Mouse (Mus musculus): ENCODE results near the gene Gm42417.

The Gm42417 gene

DNA sequence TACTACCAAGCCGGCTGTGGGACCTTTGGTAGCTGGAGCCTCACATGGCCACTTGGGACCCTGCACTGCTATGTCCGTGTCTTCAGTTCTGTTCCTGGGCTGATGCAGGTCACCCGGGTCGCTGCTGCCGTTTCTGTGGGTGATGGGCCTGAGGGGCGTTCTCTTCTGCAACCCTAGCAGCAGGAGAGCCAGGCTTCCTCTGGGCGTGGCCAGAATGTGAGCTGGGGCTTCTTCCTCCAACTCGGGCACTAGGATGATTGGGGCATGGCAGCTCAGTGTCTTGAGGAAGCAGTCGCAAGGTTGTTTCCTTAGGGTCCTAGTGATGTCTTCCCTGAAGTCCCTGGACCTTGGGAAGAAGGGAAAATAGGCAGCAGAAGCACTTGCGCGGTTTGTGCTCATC, 19.6 kb downstream of the Gm42417 start:
- no peak for DNase-seq (ENCODE audit: low spot score)

DNA sequence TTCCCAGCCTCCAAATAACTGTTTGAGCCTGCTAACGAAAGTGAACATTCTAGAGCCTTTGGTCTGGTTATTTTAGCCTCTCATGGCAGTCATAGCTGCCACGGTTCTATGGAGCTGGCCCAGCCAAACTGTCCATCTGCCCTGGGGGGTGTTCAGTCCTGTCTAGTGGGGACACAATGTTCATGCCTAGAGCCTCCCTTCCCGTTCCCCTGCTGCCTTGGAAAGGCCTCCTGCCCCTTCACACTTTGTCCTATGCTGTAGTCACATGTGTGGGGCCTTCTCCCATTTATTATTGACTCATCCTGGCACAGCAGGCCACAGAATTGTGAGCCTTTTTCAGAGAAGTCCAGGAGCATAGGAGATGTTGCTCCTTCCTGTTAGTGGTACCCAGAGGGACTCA, 21.0 kb downstream of the Gm42417 start:
- DNase-seq (ENCODE audit: low spot score) = no peak

DNA sequence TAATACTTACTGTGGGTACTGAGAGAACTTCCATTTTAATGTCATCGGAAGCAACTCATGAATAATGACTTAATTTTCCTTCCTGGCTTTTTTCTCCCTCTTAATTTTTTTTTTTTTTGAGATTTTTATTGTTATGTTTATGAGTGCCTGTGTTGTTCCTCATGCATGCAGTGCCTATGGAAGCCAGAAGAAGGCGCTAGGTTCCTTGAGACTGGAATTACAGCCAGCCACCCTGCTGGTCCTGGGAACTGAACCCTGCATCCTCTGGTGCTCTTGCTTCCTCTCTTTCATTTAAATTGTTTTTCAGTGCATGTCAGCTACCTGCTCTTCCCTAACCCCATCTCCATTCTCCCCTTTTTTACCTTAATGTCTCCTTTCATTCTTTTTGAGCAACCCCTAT, 25.5 kb downstream of the Gm42417 start:
- peak; percentile 30 for DNase-seq (ENCODE audit: low spot score)

DNA sequence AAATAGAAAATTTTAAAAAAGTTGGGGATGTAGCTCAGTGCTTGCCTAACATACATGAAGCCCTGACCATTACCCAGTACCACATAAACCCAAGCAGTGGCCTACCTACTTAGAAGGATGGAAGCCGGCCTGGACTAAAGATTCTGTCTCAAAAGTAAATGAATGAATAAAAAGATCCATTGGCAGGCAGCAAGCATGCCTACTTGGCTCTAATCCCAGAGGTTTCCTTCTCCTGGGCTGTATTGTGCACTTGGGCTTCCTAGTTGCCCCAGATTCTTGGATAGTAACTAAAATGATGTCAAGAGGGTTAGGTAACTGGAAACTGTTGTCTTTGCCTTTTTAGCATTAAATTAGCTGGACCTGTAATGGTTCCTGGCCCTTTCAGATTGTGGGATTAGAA, 25.9 kb downstream of the Gm42417 start:
- DNase-seq (ENCODE audit: low spot score) = peak; percentile 79

DNA sequence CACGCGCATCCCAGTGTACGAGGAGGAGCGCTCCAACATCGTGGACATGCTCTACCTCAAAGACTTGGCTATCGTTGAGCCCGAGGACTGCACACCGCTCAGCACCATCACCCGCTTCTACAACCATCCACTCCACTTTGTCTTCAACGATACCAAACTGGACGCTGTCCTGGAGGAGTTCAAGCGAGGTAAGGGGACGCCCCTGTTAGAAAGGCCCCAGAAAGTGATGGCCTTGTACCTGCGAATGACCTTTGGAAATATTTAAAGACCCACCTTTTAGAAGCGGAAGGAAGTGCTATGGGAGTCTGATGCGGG, 26.3 kb downstream of the Gm42417 start:
- no peak for DNase-seq (ENCODE audit: low spot score)

DNA sequence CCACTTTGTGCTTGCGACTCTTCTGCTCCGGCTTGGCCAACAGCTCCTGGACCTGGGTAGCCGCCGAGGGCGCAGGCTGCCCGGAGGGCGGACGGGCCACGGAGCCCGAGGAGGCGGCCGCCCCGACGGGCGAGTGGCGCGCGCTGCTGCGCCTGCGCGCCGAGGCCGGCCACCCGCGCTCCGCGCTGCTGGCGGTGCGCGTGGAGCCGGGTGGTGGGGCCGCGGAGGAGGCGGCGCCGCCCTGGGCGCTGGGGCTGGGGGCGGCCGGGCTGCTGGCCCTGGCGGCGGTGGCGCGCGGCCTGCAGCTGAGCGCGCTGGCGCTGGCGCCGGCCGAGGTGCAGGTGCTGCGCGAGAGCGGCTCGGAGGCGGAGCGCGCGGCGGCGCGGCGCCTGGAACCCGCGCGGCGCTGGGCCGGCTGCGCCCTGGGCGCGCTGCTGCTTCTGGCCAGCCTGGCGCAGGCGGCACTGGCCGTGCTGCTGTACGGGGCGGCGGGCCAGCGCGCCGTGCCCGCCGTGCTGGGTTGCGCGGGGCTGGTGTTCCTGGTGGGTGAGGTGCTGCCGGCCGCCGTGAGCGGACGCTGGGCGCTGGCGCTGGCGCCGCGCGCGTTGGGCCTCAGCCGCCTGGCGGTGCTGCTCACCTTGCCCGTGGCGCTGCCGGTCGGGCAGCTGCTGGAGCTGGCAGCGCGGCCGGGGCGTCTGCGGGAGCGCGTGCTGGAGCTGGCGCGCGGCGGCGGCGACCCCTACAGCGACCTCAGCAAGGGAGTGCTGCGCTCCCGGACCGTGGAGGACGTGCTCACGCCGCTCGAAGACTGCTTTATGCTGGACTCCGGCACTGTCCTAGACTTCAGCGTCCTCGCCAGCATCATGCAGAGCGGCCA, 26.9 kb downstream of the Gm42417 start:
- peak; percentile 15 for DNase-seq (ENCODE audit: low spot score)

DNA sequence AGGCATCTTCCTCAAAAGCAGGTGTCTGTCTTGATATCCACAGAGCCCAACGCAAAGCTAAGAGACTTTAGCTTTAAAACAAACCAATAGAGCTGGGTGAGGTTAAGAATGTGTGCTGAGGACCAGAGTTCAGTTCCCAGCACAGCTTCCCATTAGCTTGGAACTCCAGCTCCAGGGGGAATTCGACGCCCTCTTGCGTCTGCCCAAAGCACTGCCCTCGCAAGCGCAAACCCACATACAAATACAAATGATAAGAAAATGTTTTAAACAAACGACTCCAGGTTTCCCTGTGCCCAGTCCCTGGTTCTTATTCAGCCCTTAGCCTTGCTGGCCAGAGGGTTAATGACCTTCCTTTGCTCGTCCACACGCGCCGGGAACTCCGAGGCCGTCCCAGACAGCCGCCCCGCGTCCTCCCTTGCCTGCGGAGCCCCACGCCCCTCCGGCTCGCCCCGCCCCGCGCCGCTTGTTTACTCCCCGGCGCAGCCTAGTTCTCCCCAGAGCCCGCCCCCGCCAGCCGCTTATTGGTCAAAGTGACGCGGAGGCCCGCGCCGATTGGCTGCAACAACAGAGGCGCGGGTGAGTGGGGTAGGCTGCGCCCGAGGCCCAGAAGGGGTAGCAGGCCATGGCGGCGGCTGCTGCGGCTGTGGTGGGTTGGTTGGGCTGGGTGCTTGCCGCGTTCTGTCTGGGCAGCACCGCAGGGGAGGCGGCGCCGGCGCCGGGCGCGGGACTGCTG, 27.8 kb downstream of the Gm42417 start, which contains the start of gene Cnnm3:
Cnnm3 (plus strand) TSS at position 579 of the 733 bp plus-strand sequence.
- DNase-seq (ENCODE audit: low spot score) = peak; percentile 98

DNA sequence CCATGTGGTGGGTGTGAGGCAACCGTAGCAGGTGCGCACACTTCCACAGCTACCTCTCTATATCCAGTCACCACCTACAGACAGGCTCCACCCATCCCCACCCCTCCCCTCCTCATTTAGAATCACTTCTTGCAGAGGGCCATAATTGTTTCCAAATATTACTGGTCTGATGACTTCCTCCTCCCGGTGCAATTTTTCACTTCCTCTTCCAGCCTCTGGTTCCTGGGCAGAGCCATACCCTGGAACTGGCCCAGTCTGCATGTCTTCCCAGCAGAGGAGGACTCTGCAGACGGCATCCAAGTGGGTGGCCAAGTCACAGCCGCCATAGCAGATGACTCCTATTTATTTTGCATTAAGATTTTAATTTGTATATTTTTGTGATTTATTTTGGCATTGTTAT, 31.0 kb downstream of the Gm42417 start:
- no peak for DNase-seq (ENCODE audit: low spot score)

DNA sequence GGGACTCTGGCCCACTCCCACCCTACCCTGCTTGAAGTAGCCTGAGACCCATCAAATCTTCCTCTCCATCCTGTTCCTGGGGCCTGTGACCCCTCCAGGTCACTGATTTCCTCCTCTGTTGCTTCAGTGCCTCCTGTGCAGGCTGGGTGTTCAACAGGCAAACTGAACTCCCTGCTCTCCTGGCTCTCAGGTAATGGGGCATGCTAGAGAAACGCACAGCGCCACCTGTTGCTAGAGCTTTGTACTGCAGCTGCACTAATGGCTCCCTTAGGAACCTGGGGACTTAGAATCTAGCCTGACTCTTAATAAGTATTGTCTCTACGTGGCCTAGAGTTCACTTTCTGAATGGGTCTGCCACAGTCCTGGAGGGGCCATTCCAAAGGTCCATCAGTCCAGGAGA, 38.0 kb downstream of the Gm42417 start:
- peak; percentile 75 for DNase-seq (ENCODE audit: low spot score)

DNA sequence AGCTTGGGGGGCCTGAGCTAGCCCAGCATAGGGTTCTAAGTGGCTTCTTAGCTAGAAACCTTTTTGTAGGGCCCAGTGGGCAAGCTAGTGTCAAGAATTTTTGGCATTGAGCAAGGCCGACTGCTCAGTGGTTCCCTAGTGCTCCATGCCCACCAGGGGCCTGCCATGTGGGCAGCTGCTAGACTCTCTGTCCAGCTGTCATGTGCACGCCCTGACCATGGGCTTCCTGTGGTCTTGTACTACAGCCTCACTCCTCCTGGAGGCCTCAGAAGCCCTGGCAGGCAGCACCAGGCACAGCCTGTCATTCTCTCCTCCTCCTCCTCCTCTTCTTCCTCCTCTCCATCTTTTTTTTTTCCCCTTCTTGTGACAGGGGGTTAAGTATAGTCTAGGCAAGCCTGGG, 41.9 kb downstream of the Gm42417 start:
- DNase-seq (ENCODE audit: low spot score) = no peak

DNA sequence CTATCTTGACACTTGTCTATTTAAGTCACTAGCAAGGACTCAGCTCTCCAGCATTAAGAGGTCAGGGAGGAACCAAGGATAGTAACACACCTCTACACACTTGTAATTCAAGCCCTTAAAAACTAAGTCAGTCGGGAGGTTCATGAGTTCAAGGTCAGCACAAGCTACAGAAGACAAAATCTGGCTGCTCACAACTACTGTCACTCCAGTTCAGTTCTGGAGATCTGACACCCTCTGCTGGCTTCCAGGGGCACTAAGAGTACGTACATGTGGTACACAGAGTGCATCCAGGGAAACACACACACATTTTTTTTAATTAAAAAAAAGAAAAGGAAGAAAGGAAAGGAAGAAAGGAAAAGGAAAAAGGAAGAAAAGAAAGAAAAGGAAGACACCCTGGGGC, 42.5 kb downstream of the Gm42417 start:
- peak; percentile 43 for DNase-seq (ENCODE audit: low spot score)

DNA sequence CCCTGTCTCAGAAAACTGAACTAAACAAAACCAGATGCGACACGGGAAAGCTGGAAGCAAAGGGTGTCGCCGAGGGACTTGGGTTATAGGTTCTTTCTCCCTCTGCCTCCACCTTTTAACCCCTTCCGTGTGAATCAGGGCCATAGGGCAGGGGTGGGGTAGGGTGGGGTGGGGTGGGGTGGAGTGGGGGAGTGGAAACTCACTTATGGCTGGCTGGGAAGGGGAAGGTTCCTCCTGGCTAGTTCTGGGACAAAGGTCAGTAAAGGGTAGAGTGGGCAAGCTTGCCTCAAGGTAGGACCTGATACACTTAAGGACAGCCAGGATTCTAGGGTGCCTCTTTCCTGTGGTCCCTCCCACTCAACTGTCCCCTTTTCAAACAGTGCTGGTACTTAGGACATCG, 45.9 kb downstream of the Gm42417 start:
- DNase-seq (ENCODE audit: low spot score) = no peak

DNA sequence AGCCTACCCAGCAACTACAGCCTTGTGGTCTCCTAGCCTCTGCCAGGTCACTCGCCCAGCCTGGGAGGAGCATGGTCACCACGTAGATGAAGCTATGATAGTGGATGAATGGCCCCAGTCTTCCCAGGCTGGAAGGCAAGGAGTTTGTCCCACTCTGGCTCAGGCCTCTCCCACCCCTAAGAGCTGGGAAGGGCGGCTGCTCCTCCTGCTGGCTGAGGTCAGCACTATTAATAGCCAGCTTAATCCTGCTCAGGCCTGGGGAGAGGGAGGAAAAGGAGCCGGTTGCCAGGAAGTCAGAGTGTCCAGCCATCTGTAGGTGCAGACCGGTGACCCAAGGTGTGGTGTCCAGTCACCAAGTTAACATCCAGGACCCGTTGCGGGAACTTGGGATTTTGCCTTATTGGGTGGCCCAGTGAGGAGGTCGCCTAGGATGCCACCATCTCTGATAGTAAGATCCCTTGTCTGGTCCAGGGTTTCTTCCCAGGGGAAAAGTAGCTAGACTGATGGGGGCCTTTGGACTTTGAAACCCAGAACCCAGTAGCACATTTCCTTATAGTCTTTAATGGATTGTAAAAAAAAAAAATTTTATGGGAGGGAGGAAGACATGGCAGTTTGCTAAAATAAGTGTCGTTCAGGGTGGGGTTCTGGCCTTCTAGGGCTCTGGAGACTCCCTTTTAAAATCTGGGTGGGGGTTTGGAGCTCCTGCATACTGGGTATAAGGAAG, 46.7 kb downstream of the Gm42417 start:
- peak; percentile 51 for DNase-seq (ENCODE audit: low spot score)

DNA sequence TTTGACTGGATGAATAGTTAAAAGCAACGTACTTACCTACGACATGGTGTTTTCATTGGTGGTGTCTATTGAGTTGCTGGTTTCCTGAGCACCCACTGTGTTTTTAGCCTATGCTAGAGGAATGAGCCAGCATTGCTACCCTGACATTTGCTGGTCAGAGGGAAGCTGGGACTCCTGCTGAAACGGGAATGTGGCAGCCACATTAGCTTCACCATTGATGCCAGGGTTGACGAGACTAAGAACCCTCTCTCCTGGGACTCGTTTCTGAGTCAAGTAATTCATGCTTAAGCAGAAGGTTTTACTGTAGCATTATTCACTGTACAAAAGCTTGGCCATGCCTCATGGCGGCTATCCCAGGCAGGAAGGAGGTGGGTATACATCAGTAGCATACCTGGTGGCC, 49.6 kb downstream of the Gm42417 start:
- no peak for DNase-seq (ENCODE audit: low spot score)

DNA sequence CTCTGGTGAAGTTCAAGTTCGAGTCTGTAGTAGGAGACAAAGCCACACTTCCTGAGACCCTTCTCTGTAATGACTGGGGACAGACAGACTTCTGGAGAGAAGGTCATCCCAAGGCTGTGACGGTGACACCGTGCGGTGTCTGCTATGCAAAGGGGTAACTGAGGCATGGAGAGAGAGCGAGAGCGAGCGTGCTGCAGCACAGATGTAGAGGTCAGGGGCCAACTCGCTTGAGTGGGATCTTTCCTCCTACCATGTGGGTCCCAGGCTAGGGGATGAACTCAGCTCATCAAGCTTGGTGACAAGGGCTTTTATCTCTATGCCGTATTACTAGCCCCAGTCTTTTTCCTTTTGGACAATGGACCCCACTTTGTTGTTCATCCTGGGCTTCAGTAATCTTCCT, 52.1 kb downstream of the Gm42417 start:
- DNase-seq (ENCODE audit: low spot score) = no peak

DNA sequence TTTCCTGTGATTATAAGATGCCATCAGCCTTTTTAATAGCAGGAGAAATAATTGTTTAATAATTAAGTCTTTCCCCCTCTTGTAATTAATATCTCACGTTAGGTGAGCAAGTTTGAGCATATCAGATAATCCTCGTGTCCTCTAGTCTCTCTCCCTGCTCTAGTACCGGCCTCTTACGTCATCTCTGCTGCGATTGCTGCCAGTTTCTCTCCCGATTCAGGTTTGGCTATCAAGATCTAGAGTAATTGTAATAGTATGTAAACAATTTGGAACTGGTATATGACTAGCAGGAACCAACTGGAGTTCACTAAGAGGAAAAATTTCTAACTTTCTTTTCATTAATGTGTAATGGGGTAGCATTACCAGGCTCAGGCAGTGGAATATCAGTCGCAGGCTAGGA, 54.1 kb downstream of the Gm42417 start:
- no peak for DNase-seq (ENCODE audit: low spot score)

DNA sequence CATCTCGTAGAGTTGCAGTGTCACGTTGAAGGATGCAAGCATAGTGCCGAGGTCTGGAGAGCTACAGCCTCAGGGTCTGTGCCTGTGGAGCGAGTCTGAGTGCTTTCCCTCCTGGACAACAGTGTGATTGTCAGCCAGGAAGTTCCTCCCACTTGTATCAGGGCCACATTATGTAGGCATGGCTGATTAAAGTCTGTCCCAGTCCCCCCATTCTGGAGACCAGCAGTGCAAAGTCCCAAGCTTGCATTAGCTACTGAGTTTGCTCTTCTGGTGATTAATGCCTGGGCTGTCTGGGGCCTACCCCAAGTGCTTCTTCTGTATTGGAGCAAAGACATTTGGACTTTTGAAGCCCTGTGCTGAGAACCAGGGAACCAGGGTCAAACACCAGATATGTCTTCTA, 55.4 kb downstream of the Gm42417 start:
- no peak for DNase-seq (ENCODE audit: low spot score)
